Comparison of ENCODE assay signal across 11 mouse cellular contexts in the genomic region with DNA sequence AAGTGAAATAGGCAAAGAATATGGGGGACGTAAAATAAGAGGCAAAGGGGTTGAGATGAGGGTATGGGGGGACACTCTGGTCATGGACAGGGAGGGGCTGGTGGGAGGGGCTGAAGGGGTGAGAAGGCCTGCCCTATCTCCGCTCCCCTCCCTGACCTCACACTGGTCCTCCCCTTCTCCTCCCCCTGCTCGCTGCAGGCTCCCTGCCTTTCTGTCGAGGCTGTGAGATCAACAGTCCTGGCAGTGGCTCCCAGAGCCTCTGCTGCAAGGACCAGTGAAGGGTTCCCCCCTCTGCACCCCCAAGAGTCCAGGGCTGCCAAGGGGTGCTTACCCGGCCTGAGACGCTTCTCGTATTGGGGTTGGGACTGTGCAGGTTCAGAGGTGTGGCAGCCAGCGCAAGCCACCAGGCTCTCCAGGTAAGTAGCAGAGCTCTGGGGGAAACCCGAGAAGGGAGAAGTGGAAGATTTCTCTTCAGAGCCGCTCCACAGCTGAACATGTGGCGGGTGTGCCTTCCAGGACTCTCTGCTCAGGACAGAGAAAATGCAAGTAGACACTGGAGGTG. TPM values are rescaled to one million over a fixed set of nuclear protein-coding genes. Genes with fewer than 3 reads are reported as not detected.
DNase-seq lines count a peak whose midpoint lies in the region; ATAC-seq and TF ChIP-seq lines count a peak whose summit lies in the region.
"Had no signal": no experiment of that assay in that cellular context is flagged by ENCODE, and none has a peak within 500 bp of the region (broad histone marks: within the 10 kb centered on the region; RNA-seq: fewer than 3 reads in every experiment).

No protein-coding gene starts in this region.

- H3K9ac ChIP-seq in heart, adult 2 months (ENCODE audit: low read depth, low read length), result peak overlapping the region; percentile 28
- H3K9ac ChIP-seq in intestine, embryonic 14.5 days (ENCODE audit: low read length), result no peak overlapping the region

- no peak for TF ChIP-seq EP300 in heart, adult 2 months (IDR thresholded peaks at IDR 0.05; ENCODE audit: insufficient read depth, low read depth, low read length)

- 33% methylated on average over 11 of the region's 11 CpGs for WGBS in heart, adult 2 months
- WGBS in spleen, adult 2 months, result 37% methylated on average over 10 of the region's 11 CpGs
- WGBS in intestine, embryonic 14.5 days, result 39% methylated on average over 8 of the region's 11 CpGs

- H3K79me2 ChIP-seq in heart, adult 2 months (replicated peaks; ENCODE audit: control insufficient read depth, insufficient read depth, low read length), result no peaks in the 10 kb centered on the region

- ATAC-seq in intestine, embryonic 14.5 days (replicated peaks; ENCODE audit: low FRiP score, low TSS enrichment, low read depth), result no peak

- no peaks in the 10 kb centered on the region for H3K9me3 ChIP-seq in intestine, embryonic 14.5 days (ENCODE audit: control insufficient read depth, low read length)
- H3K9me3 ChIP-seq: midbrain, embryonic 10.5 days had no signal

- H3K4me2 ChIP-seq in intestine, embryonic 14.5 days (ENCODE audit: low read length), result peak overlapping the region; percentile 38; the same call in 1 of the 2 replicates

- H3K4me3 ChIP-seq in heart, adult 2 months, result peak overlapping the region; percentile 44
- peak overlapping the region; percentile 15; the same call in 1 of the 2 replicates for H3K4me3 ChIP-seq in spleen, adult 2 months (ENCODE audit: extremely low read depth, insufficient read depth, insufficient read length)
- no peak overlapping the region for H3K4me3 ChIP-seq in intestine, embryonic 14.5 days (ENCODE audit: low read depth, low read length)

- peak; percentile 70 for TF ChIP-seq POLR2A in heart, adult 2 months (IDR thresholded peaks at IDR 0.05; ENCODE audit: insufficient read depth, low read depth, low read length)
- TF ChIP-seq POLR2A in spleen, adult 2 months (IDR thresholded peaks at IDR 0.05; ENCODE audit: low read depth, low read length), result no peak

- peak; percentile 67 to 69 for DNase-seq in heart, adult 2 months
- DNase-seq in heart, adult 8-10 months (ENCODE audit: low spot score), result no peak
- DNase-seq in spleen, adult 2 months (ENCODE audit: low read depth in 1 of 2, low spot score in 2 of 2), result no peak
- no peak for DNase-seq in spleen, postnatal 36 days (ENCODE audit: low spot score in 2 of 2)
- DNase-seq in intestine, embryonic 14.5 days (ENCODE audit: low spot score), result no peak
- DNase-seq in ovary, postnatal 14 days (ENCODE audit: low spot score), result no peak
- DNase-seq in right cerebral cortex, postnatal 14 days, result no peak
- DNase-seq in thymus, postnatal 25 days, result no peak
- DNase-seq: cerebellum, postnatal 25 days; left cerebral cortex, postnatal 4 days had no signal

- peaks cover 27% of the 10 kb centered on the region for H3K4me1 ChIP-seq in heart, adult 2 months (ENCODE audit: control insufficient read depth, insufficient read depth, low read length)
- no peaks in the 10 kb centered on the region; the same call in 1 of the 2 replicates for H3K4me1 ChIP-seq in spleen, adult 2 months (ENCODE audit: control insufficient read depth, insufficient read depth, insufficient read length)
- peaks cover 14% of the 10 kb centered on the region for H3K4me1 ChIP-seq in intestine, embryonic 14.5 days (replicated peaks; ENCODE audit: control insufficient read depth, insufficient read depth, low read length)

- intact Hi-C loops in heart, adult 2 months (cut with DNase I), result no loop called here

- no peaks in the 10 kb centered on the region for H3K36me3 ChIP-seq in heart, adult 2 months (ENCODE audit: control insufficient read depth, insufficient read depth, low read length)
- H3K36me3 ChIP-seq in spleen, adult 2 months (ENCODE audit: control insufficient read depth, insufficient read depth, low read length), result no peaks in the 10 kb centered on the region
- no peaks in the 10 kb centered on the region for H3K36me3 ChIP-seq in intestine, embryonic 14.5 days (ENCODE audit: control insufficient read depth, insufficient read depth, low read length)

- H3K27ac ChIP-seq in heart, adult 2 months, result peak overlapping the region; percentile 85
- H3K27ac ChIP-seq in spleen, adult 2 months (ENCODE audit: insufficient read depth, low read length), result peak overlapping the region; percentile 27; the same call in 1 of the 2 replicates
- no peak overlapping the region for H3K27ac ChIP-seq in intestine, embryonic 14.5 days (ENCODE audit: low read depth)
- H3K27ac ChIP-seq: midbrain, embryonic 10.5 days had no signal

- no peaks in the 10 kb centered on the region for H3K27me3 ChIP-seq in heart, adult 2 months (ENCODE audit: control insufficient read depth, insufficient read depth, low read length)
- H3K27me3 ChIP-seq in spleen, adult 2 months (ENCODE audit: control insufficient read depth, insufficient read depth, low read length), result peaks cover 3% of the 10 kb centered on the region; the same call in 1 of the 2 replicates
- H3K27me3 ChIP-seq in intestine, embryonic 14.5 days (replicated peaks; ENCODE audit: control insufficient read depth, insufficient read depth, low read length), result peaks cover 13% of the 10 kb centered on the region; the same call in 1 of the 2 replicates

- TF ChIP-seq CTCF in heart, adult 2 months (IDR thresholded peaks at IDR 0.05), result no peak
- TF ChIP-seq CTCF in spleen, adult 2 months (IDR thresholded peaks at IDR 0.05; ENCODE audit: extremely low read depth, insufficient read depth, insufficient read length, insufficient replicate concordance), result no peak

RNA-seq across cellular contexts. Expression of gene Tnxb, which starts 10.0 kb away (rescaled TPM):
- total RNA-seq in heart, adult 2 months (2021), result 10 to 100 TPM; 28.5 to 28.8 TPM
- polyA plus RNA-seq in heart, adult 2 months (2012; rRNA removed), result 27.3 and 32.7 TPM in 2 replicates
- 10 to 100 TPM; 22.4 to 34.3 (median 32.2) TPM for total RNA-seq in heart, adult 8-10 months (2022)
- polyA plus RNA-seq in spleen, adult 2 months (2012; rRNA removed), result 34.1 and 34.4 TPM in 2 replicates
- 2.2 and 2.7 TPM in 2 replicates for polyA plus RNA-seq in intestine, embryonic 14.5 days (2014; fragmentation: Nextera tagmentation; extraction: Ambion mirVana)
- polyA plus RNA-seq: midbrain, embryonic 10.5 days had no signal

RNA-seq across cellular contexts. Expression of gene Atf6b, which starts 13.4 kb away (rescaled TPM):
- total RNA-seq in heart, adult 2 months (2021), result 10 to 100 TPM; 15.3 to 18.4 TPM
- 25.3 and 27.4 TPM in 2 replicates for polyA plus RNA-seq in heart, adult 2 months (2012; rRNA removed)
- 10 to 100 TPM; 14.4 to 19.9 (median 16.0) TPM for total RNA-seq in heart, adult 8-10 months (2022)
- polyA plus RNA-seq in spleen, adult 2 months (2012; rRNA removed), result 76.4 and 102 TPM in 2 replicates
- 59.8 and 62.2 TPM in 2 replicates for polyA plus RNA-seq in intestine, embryonic 14.5 days (2014; fragmentation: Nextera tagmentation; extraction: Ambion mirVana)

RNA-seq across cellular contexts. Expression of gene Fkbpl, which starts 15.8 kb away (rescaled TPM):
- total RNA-seq in heart, adult 2 months (2021), result 1 to 10 TPM; 7.9 TPM
- 4.0 and 8.8 TPM in 2 replicates for polyA plus RNA-seq in heart, adult 2 months (2012; rRNA removed)
- 1 to 10 TPM; 6.9 to 9.7 (median 8.6) TPM for total RNA-seq in heart, adult 8-10 months (2022)
- 1.4 and 1.6 TPM in 2 replicates for polyA plus RNA-seq in spleen, adult 2 months (2012; rRNA removed)
- polyA plus RNA-seq in intestine, embryonic 14.5 days (2014; fragmentation: Nextera tagmentation; extraction: Ambion mirVana), result 10.8 and 13.0 TPM in 2 replicates

RNA-seq across cellular contexts. Expression of gene Prrt1, which starts 31.0 kb away (rescaled TPM):
- total RNA-seq in heart, adult 2 months (2021), result 1 to 10 TPM in 1 of 2 experiments, under 1 TPM in 1; 0.86 to 1.4 TPM
- 2.7 and 7.0 TPM in 2 replicates for polyA plus RNA-seq in heart, adult 2 months (2012; rRNA removed)
- 1 to 10 TPM in 3 of 4 experiments, under 1 TPM in 1; 0.92 to 1.4 (median 1.1) TPM for total RNA-seq in heart, adult 8-10 months (2022)
- polyA plus RNA-seq in spleen, adult 2 months (2012; rRNA removed), result 9.5 and 9.9 TPM in 2 replicates
- 0.46 and 0.53 TPM in 2 replicates for polyA plus RNA-seq in intestine, embryonic 14.5 days (2014; fragmentation: Nextera tagmentation; extraction: Ambion mirVana)

RNA-seq across cellular contexts. Expression of gene Ppt2, which starts 32.0 kb away (rescaled TPM):
- 10 to 100 TPM; 53.0 to 63.9 TPM for total RNA-seq in heart, adult 2 months (2021)
- polyA plus RNA-seq in heart, adult 2 months (2012; rRNA removed), result 50.5 and 55.7 TPM in 2 replicates
- total RNA-seq in heart, adult 8-10 months (2022), result 10 to 100 TPM; 48.1 to 68.8 (median 59.5) TPM
- polyA plus RNA-seq in spleen, adult 2 months (2012; rRNA removed), result 31.7 and 36.3 TPM in 2 replicates
- polyA plus RNA-seq in intestine, embryonic 14.5 days (2014; fragmentation: Nextera tagmentation; extraction: Ambion mirVana), result 34.8 and 35.1 TPM in 2 replicates

Comparison
In these comparisons a context has a peak if more than half of its experiments do, and no peak if none do; other contexts are left out.
1. DNase-seq: peak in heart, adult 2 months (2 of 2); none in heart, adult 8-10 months (single experiment), spleen, adult 2 months (0 of 2), spleen, postnatal 36 days (0 of 2), intestine, embryonic 14.5 days (single experiment), ovary, postnatal 14 days (single experiment), right cerebral cortex, postnatal 14 days (single experiment) and thymus, postnatal 25 days (single experiment).